In the genomic region with DNA sequence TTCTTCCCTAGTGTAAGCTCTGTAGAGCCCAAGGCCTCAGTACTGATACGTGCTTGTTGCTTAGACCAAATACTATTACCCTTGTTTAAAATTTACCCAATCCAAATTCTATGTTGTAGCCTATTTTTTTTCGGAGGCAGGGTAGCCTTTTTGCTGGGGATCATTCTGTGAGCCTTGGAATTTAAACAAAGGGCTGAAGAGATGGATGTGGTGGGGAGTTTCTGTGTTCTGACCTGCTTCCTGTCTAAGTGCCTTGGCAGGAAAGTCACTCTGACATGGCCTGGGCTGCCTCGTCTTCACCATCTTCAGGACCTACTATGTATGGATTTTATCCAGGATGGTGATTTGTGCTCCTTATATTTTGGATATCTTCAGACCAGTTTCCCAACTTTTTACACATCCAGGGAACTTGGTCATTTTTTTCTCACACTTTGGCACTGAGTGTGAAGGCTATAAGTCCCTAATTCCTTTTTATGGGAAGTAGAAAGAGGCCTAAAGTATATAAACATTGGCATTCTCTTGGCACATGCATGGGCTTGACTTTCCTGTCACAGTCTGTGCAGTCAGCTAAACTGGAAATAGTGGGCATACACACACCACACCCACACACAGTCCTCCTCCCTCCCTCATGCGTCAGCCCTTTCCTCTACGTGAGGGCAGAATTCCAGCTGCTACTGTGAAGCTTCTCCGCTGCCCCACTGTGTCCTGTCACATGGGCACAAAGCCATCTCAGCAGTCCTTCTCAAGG, we compare ENCODE assay signal across 9 mouse cellular contexts. TPM values are rescaled to one million over a fixed set of nuclear protein-coding genes. Genes with fewer than 3 reads are reported as not detected.
DNase-seq lines count a peak whose midpoint lies in the region; ATAC-seq and TF ChIP-seq lines count a peak whose summit lies in the region.
"Had no signal": no experiment of that assay in that cellular context is flagged by ENCODE, and none has a peak within 500 bp of the region (broad histone marks: within the 10 kb centered on the region; RNA-seq: fewer than 3 reads in every experiment).

No protein-coding gene starts in this region.

- peaks cover 49% of the 10 kb centered on the region for H3K4me1 ChIP-seq in embryonic facial prominence, embryonic 14.5 days (ENCODE audit: control insufficient read depth, insufficient read depth, low read length)
- H3K4me1 ChIP-seq in embryonic facial prominence, embryonic 10.5 days = peaks cover 69% of the 10 kb centered on the region
- peaks cover 50% of the 10 kb centered on the region for H3K4me1 ChIP-seq in kidney, postnatal 0 days (replicated peaks; ENCODE audit: insufficient read depth, low read length)
- peaks cover 41% of the 10 kb centered on the region for H3K4me1 ChIP-seq in small intestine, adult 2 months (ENCODE audit: control insufficient read depth, insufficient read depth, insufficient read length, low read length)

- H3K4me2 ChIP-seq in embryonic facial prominence, embryonic 14.5 days (ENCODE audit: low read depth, low read length) = no peak overlapping the region
- peak overlapping the region; percentile 78 for H3K4me2 ChIP-seq in kidney, postnatal 0 days (ENCODE audit: low read length)

- DNase-seq in embryonic facial prominence, embryonic 14.5 days (ENCODE audit: low spot score) = peak; percentile 48
- no peak for DNase-seq in embryonic facial prominence, embryonic 10.5 days (ENCODE audit: low spot score)
- DNase-seq in A20 (ENCODE audit: low read depth, low spot score) = peak; percentile 57
- DNase-seq in heart, adult 9 months (ENCODE audit: low spot score in 2 of 2) = peak; percentile 77 to 78
- peak; percentile 57 for DNase-seq in kidney, postnatal 0 days (ENCODE audit: low spot score)
- no peak for DNase-seq in ovary, postnatal 10 days (ENCODE audit: low spot score)
- DNase-seq in ovary, postnatal 14 days (ENCODE audit: low spot score) = no peak

- H3K9ac ChIP-seq in embryonic facial prominence, embryonic 14.5 days (ENCODE audit: low read depth, low read length) = no peak overlapping the region
- H3K9ac ChIP-seq in kidney, postnatal 0 days (ENCODE audit: low read depth, low read length) = no peak overlapping the region

- ATAC-seq in embryonic facial prominence, embryonic 14.5 days (ENCODE audit: low read depth) = no peak
- ATAC-seq in kidney, postnatal 0 days (replicated peaks; ENCODE audit: low FRiP score, low read depth) = no peak

- H3K9me3 ChIP-seq in embryonic facial prominence, embryonic 14.5 days (ENCODE audit: control insufficient read depth, low read length) = no peaks in the 10 kb centered on the region
- H3K9me3 ChIP-seq in embryonic facial prominence, embryonic 10.5 days = no peaks in the 10 kb centered on the region
- no peaks in the 10 kb centered on the region for H3K9me3 ChIP-seq in kidney, postnatal 0 days (replicated peaks; ENCODE audit: low read length)

- H3K4me3 ChIP-seq in embryonic facial prominence, embryonic 14.5 days (ENCODE audit: low read depth, low read length) = no peak overlapping the region
- no peak overlapping the region for H3K4me3 ChIP-seq in embryonic facial prominence, embryonic 10.5 days
- H3K4me3 ChIP-seq in kidney, postnatal 0 days (replicated peaks; ENCODE audit: low read depth, low read length) = no peak overlapping the region
- H3K4me3 ChIP-seq in small intestine, adult 2 months (ENCODE audit: low read depth, low read length) = peak overlapping the region; percentile 5

- peak overlapping the region; percentile 92 for H3K27ac ChIP-seq in embryonic facial prominence, embryonic 14.5 days (replicated peaks; ENCODE audit: low read depth, low read length)
- no peak overlapping the region for H3K27ac ChIP-seq in embryonic facial prominence, embryonic 10.5 days (replicated peaks)
- H3K27ac ChIP-seq in kidney, postnatal 0 days = peak overlapping the region; percentile 95
- H3K27ac ChIP-seq in small intestine, adult 2 months (ENCODE audit: insufficient read depth, low read depth, low read length) = peak overlapping the region; percentile 97

- WGBS in embryonic facial prominence, embryonic 14.5 days = 59% methylated on average over 6 of the region's 6 CpGs
- WGBS in embryonic facial prominence, embryonic 10.5 days = 63% methylated on average over 6 of the region's 6 CpGs
- 63% methylated on average over 6 of the region's 6 CpGs for WGBS in kidney, postnatal 0 days
- 30% methylated on average over 6 of the region's 6 CpGs for WGBS in small intestine, adult 2 months

- no peak for TF ChIP-seq POLR2A in small intestine, adult 2 months (IDR thresholded peaks at IDR 0.05; ENCODE audit: low read depth, low read length)

- H3K27me3 ChIP-seq in embryonic facial prominence, embryonic 14.5 days (replicated peaks; ENCODE audit: control insufficient read depth, insufficient read depth, low read length) = no peaks in the 10 kb centered on the region
- H3K27me3 ChIP-seq in embryonic facial prominence, embryonic 10.5 days (replicated peaks; ENCODE audit: low read depth, poor library complexity, severe bottlenecking) = no peaks in the 10 kb centered on the region
- H3K27me3 ChIP-seq in kidney, postnatal 0 days (ENCODE audit: insufficient read depth, low read length) = no peaks in the 10 kb centered on the region
- no peaks in the 10 kb centered on the region for H3K27me3 ChIP-seq in small intestine, adult 2 months (ENCODE audit: control insufficient read depth, insufficient read depth, low read length)

- H3K36me3 ChIP-seq in embryonic facial prominence, embryonic 14.5 days (ENCODE audit: control insufficient read depth, insufficient read depth, low read length) = peaks cover 14% of the 10 kb centered on the region
- H3K36me3 ChIP-seq in embryonic facial prominence, embryonic 10.5 days (replicated peaks) = peaks cover 14% of the 10 kb centered on the region
- H3K36me3 ChIP-seq in kidney, postnatal 0 days (ENCODE audit: insufficient read depth, low read length) = 0 out of 2 replicates have a peak, but pooled peaks cover 5% of the 10 kb centered on the region
- peaks cover 8% of the 10 kb centered on the region for H3K36me3 ChIP-seq in small intestine, adult 2 months (ENCODE audit: control insufficient read depth, insufficient read depth, low read length)

- TF ChIP-seq CTCF in kidney, postnatal 0 days (IDR thresholded peaks at IDR 0.05; ENCODE audit: low read depth) = no peak
- no peak for TF ChIP-seq CTCF in small intestine, adult 2 months (IDR thresholded peaks at IDR 0.05; ENCODE audit: extremely low read depth, insufficient read length, insufficient replicate concordance, low read depth, low read length)

RNA-seq across cellular contexts. Expression of a gene that starts 4.4 kb away (rescaled TPM):
- 66.0 and 67.3 TPM in 2 replicates for polyA plus RNA-seq in embryonic facial prominence, embryonic 14.5 days (2014; fragmentation: Nextera tagmentation; extraction: Ambion mirVana)
- 34.8 and 40.3 TPM in 2 replicates for polyA plus RNA-seq in embryonic facial prominence, embryonic 10.5 days (2016; fragmentation: Nextera tagmentation; extraction: Ambion mirVana)
- polyA plus RNA-seq in kidney, postnatal 0 days (2015; fragmentation: Nextera tagmentation; extraction: Ambion mirVana) = 75.2 and 82.7 TPM in 2 replicates
- 97.4 and 231 TPM in 2 replicates for polyA plus RNA-seq in small intestine, adult 2 months (2012; rRNA removed)

RNA-seq across cellular contexts. Expression of a gene that starts 29.7 kb away (rescaled TPM):
- 0.10 TPM in 1 of 2 replicates, not detected in the other for polyA plus RNA-seq in embryonic facial prominence, embryonic 14.5 days (2014; fragmentation: Nextera tagmentation; extraction: Ambion mirVana)
- polyA plus RNA-seq in embryonic facial prominence, embryonic 10.5 days (2016; fragmentation: Nextera tagmentation; extraction: Ambion mirVana) = 0.10 TPM in 1 of 2 replicates, not detected in the other
- polyA plus RNA-seq in kidney, postnatal 0 days (2015; fragmentation: Nextera tagmentation; extraction: Ambion mirVana) = 0.13 and 0.14 TPM in 2 replicates
- 0.10 and 0.42 TPM in 2 replicates for polyA plus RNA-seq in small intestine, adult 2 months (2012; rRNA removed)

RNA-seq across cellular contexts. Expression of a gene that starts 36.7 kb away (rescaled TPM):
- 0.07 TPM in 1 of 2 replicates, not detected in the other for polyA plus RNA-seq in embryonic facial prominence, embryonic 14.5 days (2014; fragmentation: Nextera tagmentation; extraction: Ambion mirVana)
- 0.06 TPM in 1 of 2 replicates, not detected in the other for polyA plus RNA-seq in embryonic facial prominence, embryonic 10.5 days (2016; fragmentation: Nextera tagmentation; extraction: Ambion mirVana)
- 0.06 and 0.07 TPM in 2 replicates for polyA plus RNA-seq in kidney, postnatal 0 days (2015; fragmentation: Nextera tagmentation; extraction: Ambion mirVana)
- 0.11 and 0.13 TPM in 2 replicates for polyA plus RNA-seq in small intestine, adult 2 months (2012; rRNA removed)
- polyA plus RNA-seq: neural tube, embryonic 11.5 days had no signal

RNA-seq across cellular contexts. Expression of a gene that starts 45.3 kb away (rescaled TPM):
- polyA plus RNA-seq in embryonic facial prominence, embryonic 14.5 days (2014; fragmentation: Nextera tagmentation; extraction: Ambion mirVana) = 40.4 and 42.0 TPM in 2 replicates
- polyA plus RNA-seq in embryonic facial prominence, embryonic 10.5 days (2016; fragmentation: Nextera tagmentation; extraction: Ambion mirVana) = 46.8 and 50.0 TPM in 2 replicates
- polyA plus RNA-seq in kidney, postnatal 0 days (2015; fragmentation: Nextera tagmentation; extraction: Ambion mirVana) = 29.4 and 29.8 TPM in 2 replicates
- polyA plus RNA-seq in small intestine, adult 2 months (2012; rRNA removed) = 0.38 and 0.42 TPM in 2 replicates

RNA-seq across cellular contexts. Expression of a gene that starts 56.1 kb away (rescaled TPM):
- not detected in 2 replicates for polyA plus RNA-seq in embryonic facial prominence, embryonic 14.5 days (2014; fragmentation: Nextera tagmentation; extraction: Ambion mirVana)
- not detected in 2 replicates for polyA plus RNA-seq in embryonic facial prominence, embryonic 10.5 days (2016; fragmentation: Nextera tagmentation; extraction: Ambion mirVana)
- not detected in 2 replicates for polyA plus RNA-seq in kidney, postnatal 0 days (2015; fragmentation: Nextera tagmentation; extraction: Ambion mirVana)
- polyA plus RNA-seq in small intestine, adult 2 months (2012; rRNA removed) = not detected in 2 replicates
- polyA plus RNA-seq: neural tube, embryonic 11.5 days had no signal

Comparison
In these comparisons a context has a peak if more than half of its experiments do, and no peak if none do; other contexts are left out.
1. DNase-seq: peak in embryonic facial prominence, embryonic 14.5 days (single experiment), A20 (single experiment), heart, adult 9 months (2 of 2) and kidney, postnatal 0 days (single experiment); none in embryonic facial prominence, embryonic 10.5 days (single experiment), ovary, postnatal 10 days (single experiment) and ovary, postnatal 14 days (single experiment).